Mouse (Mus musculus): ENCODE measurements at regions not wholly inside any gene's neighbourhood (a gene's known extent, or its start where the extent isn't known, plus 50 kb on each side); places are given as distances from the start of the nearest gene placed in this dataset.
A peak's percentile ranks its signal among the peaks of the same experiment; 100 is the strongest.

DNA sequence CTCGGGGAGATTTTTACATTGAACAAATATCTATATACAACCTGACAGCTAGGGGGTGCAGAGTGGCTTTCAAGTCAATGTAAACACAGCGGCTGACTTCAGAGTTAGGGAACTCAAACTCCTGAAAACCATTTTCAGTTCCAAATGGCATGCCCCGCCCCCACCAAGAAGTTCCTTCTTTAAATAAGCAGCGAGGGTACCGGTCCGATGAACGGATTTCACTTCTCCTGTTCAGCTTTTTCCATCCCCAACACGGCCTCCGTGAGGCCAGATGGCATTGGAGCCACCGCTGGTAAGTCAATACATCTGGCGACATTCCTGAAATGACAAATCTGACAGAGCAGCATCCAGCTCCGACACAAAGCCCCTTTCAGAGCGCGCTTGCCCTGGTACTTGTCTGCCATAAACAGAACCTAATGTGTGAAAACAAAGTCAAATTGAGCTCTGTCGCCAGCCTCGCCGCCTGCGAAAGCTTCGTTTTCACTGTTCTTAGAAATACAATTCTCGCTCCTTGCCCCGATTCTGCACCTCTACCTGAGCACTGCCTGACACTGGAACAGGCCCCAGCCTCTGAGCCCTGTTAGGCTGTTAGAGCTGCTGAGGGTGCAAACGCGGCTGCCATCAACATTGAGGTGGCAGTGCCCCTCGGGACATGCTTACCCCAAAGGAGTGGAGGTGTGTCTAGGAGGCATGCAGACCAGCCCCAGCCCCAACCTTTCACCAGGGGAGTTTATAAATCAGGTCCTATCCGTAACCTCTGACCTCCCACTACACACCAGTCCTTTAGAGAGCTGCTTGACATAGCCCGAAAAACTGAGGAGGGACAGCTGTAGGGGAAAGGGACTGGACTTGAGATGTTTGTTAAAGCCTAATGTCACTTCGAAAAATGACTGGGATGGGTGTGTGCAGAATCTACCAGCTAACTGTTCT lies 446.0 kb downstream of the Ate1 start:
- DNase-seq (ENCODE audit: low spot score), result no peak

DNA sequence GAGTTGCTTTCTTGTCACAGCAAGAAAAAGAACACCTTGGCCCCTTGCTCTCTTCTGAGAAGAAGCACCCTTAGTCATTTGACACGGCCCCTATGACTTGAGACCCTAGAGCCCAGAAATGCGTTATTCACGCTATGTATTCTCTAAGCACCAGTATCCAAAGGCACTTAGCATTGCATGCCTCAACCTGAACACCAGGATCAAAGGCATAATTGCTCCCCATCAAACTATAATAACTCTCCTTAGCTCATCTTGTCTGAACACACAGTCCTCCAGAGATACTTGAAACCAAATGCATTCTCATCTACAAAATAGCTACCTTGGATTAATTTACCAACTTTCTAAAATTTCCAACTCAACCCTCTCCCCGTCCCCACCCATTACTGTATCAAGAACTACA lies 437.5 kb downstream of the Ate1 start:
- no peak for DNase-seq (ENCODE audit: low spot score)

DNA sequence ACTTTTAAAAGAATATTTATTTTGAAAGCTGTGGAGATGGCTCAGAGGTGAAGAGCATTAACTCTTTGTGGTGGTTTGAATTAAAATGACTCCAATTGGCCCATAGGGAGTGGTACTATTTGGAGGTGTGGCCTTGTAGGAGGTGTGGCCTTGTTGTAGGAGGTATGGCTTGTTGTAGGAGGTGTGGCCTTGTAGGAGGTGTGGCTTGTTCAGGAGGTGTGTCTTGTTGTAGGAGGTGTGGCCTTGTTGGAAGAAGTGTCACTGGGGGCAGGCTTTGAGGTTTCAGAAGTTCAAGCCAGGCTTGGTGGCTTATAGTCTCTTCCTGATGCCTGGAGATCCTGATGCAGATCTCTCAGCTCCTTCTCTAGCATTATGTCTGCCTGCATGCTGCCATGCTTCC lies 434.5 kb downstream of the Ate1 start:
- no peak for DNase-seq (ENCODE audit: low spot score)

DNA sequence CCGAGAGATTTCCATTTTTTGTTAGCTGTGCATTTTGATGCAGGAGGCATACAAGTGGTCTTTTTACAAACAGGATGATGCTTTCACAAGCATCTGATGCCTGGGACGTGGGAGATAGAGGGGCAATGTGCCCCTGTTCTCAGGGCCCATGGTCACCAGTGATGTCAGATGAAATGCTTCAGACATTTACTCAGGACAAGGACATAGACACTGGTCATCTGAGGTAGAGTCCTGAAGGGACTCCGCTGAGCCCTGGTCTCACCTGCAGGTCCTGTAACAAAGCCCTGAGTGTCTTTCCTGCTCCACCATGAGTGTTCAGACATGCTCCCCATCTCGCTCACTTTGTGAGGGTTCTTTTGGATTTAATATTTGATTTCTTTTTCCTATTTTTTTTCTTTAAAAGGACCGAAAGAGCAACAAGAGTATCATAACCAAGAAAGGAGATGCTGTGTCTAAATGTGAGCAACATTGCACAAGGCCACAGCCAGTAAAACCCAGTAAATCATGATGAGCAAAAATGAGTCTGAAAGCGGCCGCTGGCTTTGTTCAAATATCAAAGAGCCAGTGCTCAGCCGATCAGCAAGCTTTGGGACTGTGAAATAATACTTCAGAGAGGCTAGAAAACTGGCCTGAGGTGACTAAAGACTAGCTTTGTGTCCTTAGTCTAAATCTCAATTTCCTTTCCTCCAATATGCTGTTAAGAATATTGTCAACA lies 430.1 kb downstream of the Ate1 start:
- no peak for DNase-seq (ENCODE audit: low spot score)

DNA sequence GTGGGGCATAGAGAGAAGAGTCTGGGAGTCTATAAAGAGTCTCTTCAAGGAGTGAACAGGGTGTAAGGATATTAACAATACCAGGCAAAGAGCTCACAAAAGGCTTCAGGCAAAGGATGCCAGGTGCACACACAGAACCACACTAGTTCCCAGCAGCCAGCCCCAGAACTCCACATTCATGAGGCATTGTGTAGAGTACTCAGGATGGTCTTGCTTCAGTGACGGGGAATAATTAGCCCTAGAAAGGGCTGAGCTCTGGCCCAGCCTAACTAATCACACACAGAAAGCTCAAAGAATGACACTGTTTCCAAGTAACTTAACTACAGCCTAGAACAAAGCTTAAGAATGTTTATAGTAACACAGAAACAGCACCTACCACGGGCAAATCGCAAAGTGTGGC lies 428.2 kb downstream of the Ate1 start:
- DNase-seq (ENCODE audit: low spot score), result no peak

DNA sequence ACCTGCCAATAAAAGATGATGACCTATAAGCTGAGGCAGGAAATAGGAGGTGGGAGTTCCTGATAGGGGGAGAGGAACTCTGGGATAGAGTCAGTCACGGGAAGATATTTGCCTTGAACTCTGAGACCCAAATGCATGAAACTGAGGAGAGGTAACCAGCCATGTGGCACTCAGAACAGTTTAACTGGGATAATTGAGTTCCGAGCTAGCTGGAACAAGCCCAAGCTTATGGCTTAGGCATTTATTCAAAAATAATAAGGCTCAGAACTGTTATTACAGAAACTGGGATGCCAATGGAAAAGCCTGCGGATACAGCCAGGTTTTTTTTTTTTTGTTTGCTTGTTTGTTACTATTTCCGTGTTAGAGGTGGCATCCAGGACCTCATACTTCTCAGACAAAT lies 425.0 kb downstream of the Ate1 start:
- DNase-seq (ENCODE audit: low spot score), result peak; percentile 83

DNA sequence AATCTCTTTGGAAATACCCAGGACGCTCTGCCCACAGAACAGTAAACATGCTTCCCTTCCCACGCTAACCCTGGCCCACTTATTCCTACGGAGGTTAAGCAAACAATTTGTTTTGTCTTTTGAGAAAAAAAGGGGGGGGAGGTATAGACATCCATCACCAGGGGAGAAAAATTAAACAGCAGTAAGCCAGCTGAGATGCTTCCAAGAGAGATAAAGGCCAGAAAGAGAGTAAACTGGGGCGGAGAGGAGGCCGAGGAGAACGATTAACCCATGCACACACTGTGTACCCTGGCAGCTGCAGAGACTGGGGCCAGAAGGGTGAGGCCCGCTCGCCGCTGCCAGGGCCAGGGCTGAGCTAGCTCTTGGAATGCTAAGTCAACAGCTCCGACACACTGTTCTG lies 421.6 kb downstream of the Ate1 start:
- peak; percentile 96 for DNase-seq (ENCODE audit: low spot score)

DNA sequence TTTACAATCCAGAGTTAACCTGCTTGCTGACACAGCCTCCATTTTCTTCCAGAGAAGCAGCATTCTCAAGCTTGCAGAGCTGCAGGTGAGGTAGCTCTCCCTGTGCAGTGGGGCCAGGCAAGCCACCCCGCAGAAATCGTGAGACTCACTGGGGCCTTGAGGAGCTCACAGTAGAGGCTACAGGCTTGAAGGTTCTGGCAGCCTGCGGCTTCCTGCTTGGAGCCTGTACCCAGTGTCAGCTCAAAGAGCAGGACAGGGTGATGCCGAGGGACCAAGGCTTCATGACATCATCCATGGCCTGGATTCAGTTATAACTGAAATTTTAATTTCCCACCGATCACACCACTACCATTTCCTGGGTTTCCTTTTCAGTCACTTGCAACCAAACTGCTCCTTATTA lies 417.5 kb downstream of the Ate1 start:
- no peak for DNase-seq (ENCODE audit: low spot score)

DNA sequence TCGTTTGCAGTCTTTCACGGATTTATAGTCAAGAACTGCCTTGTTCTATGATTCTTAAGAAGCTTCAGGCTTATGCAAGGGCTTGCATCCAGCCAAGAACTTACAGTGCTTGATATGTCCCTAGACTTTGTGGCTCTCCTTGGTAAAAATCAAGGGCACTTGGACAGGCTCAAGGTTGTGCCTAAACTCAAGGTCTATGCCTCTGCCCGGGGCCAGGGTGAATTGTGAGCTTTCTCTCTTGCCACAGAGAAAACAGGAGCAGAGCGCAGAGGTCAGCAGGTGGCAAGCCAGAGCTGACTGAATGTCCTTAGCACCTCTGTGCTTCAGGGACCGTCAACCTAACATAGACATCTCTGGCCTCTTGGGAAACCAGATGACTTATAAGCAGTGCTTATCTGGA lies 413.2 kb downstream of the Ate1 start:
- DNase-seq (ENCODE audit: low spot score), result no peak

DNA sequence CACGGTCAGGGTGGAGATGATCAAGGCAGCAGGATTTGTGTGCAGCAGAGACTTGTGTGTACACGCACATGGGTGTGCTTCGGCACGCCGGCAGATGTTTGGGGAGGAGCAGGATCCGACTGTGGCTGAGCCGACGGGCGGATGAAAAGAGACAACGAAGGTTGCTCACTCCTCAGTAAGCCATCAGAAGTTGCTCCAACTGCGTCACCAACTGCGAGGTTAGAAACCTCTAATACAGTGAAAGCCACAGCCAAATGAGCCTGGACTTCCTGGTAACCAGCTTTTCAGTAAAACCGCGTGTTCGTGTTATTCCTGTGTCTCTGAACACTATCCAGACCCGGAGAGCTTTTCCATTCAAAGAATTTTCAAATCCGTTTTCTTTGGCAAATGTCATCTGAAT lies 411.8 kb downstream of the Ate1 start:
- DNase-seq (ENCODE audit: low spot score), result no peak
